Mouse (Mus musculus) heart, embryonic 16.5 days (tissue): ENCODE data around the gene Zc3h12a. TPM values are rescaled to one million over a fixed set of nuclear protein-coding genes. Genes with fewer than 3 reads are reported as not detected.

Experiments
- ATAC-seq: fragments of 200-750 bp; cut with Nextera tagmentation; replicated peaks from 2 replicates; pipeline ENCODE4 v1.8.0; 2017; ENCODE audit warnings: moderate number of reproducible peaks; ENCODE audit not compliant: insufficient read depth, low FRiP score; ENCODE audit errors: extremely low read depth
- H3K27ac ChIP-seq: fragments of 300-500 bp; sonication (generic); 2 replicates; pipeline ENCODE4 v1.5.1; 2014; ENCODE audit warnings: mild to moderate bottlenecking, low read length, control low read depth, moderate library complexity
- H3K27me3 ChIP-seq: fragments of 300-500 bp; sonication (generic); 2 replicates; pipeline ENCODE4 v1.6.1; 2014; ENCODE audit warnings: low read length, mixed read lengths; ENCODE audit not compliant: control insufficient read depth, insufficient read depth
- H3K36me3 ChIP-seq: fragments of 300-500 bp; sonication (generic); 2 replicates; pipeline ENCODE4 v1.6.1; 2014; ENCODE audit not compliant: control insufficient read depth, insufficient read depth
- H3K4me1 ChIP-seq: fragments of 300-500 bp; sonication (generic); 2 replicates; pipeline ENCODE4 v1.6.1; 2014; ENCODE audit warnings: low read length, mixed read lengths; ENCODE audit not compliant: control insufficient read depth, insufficient read depth
- H3K4me2 ChIP-seq: fragments of 300-500 bp; sonication (generic); 2 replicates; pipeline ENCODE4 v1.6.1; 2014; ENCODE audit warnings: low read depth, mild to moderate bottlenecking, control low read depth, low read length
- H3K4me3 ChIP-seq: fragments of 300-500 bp; sonication (generic); 2 replicates; pipeline ENCODE4 v1.5.1; 2014; ENCODE audit warnings: mild to moderate bottlenecking, control low read depth, low read length
- H3K9ac ChIP-seq: fragments of 300-500 bp; sonication (generic); 2 replicates; pipeline ENCODE4 v1.6.1; 2014; ENCODE audit warnings: low read length, control low read depth
- H3K9me3 ChIP-seq: fragments of 300-500 bp; sonication (generic); replicated peaks from 2 replicates; pipeline ENCODE4 v1.6.1; 2016; ENCODE audit warnings: low read length; ENCODE audit not compliant: control insufficient read depth
- WGBS: fragments of 180-500 bp; shearing (Covaris S2); extraction: QIAGEN DNeasy Blood & Tissue Kit; methylation state at CpG from one replicate; pipeline ENCODE4 v1.1.7; 2014; 5-methylcytosine and 5-hydroxymethylcytosine counted together
- polyA plus RNA-seq: library from polyadenylated mRNA; unstranded; fragments of >200 nt; fragmentation: Nextera tagmentation; extraction: Ambion mirVana; gene quantifications from 2 replicates; pipeline ENCODE4 v1.2.1, GENCODE M21; 2015

Zc3h12a gene
- polyA plus RNA-seq, 1 experiment from 2014 or later: 1.6 TPM

DNA sequence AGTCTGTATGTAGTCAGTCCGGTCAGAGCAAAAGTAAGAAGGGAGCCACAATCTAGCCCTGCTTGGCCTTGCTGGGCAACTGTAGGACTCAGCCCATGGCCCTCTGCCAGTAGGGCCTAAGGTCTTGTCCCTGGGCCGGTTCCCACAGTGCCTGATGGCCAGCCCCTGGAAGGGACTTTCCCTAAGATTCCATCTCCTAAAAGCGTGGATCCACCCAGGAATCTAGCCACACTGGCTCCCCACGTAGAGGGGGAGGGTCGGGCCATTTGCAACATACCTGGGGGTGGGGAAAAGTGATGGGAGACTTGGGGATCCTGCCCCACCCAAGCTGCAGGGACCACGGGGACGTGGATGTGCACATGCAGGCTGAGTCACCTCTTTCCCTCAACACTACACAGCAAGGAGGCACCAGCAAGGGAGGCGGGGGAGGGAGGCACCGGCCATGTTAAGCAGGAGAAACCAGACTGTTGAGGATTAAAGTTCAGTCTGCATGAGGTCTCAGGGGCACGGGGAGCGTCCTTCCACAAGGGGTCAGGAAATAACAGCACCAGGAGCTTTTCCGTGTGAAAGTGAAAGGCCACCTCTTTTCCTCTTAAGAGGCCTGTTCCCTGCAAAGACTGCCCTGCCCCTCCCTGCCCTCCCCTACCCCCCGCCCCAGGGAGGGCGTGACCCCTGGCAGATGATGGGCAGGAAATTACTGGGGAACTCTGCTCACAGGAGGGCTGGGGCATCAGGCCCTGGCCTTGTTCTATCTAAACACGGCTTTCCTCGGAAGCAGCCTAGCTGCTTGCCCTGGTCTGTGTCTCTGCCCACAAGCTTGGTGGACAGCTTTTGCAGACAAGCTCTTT is 5.0 kb downstream of the Zc3h12a start:
- WGBS: 28% methylated on average over 16 of the region's 16 CpGs
- H3K9me3 ChIP-seq: no peaks in the 10 kb centered on the region
- no peak overlapping the region for H3K4me3 ChIP-seq
- no peak for ATAC-seq
- H3K27ac ChIP-seq: peak overlapping the region; percentile 68
- H3K9ac ChIP-seq: peak overlapping the region; percentile 39
- peaks cover 13% of the 10 kb centered on the region for H3K36me3 ChIP-seq
- no peaks in the 10 kb centered on the region for H3K27me3 ChIP-seq
- peak overlapping the region; percentile 8 for H3K4me2 ChIP-seq
- H3K4me1 ChIP-seq: peaks cover 28% of the 10 kb centered on the region

DNA sequence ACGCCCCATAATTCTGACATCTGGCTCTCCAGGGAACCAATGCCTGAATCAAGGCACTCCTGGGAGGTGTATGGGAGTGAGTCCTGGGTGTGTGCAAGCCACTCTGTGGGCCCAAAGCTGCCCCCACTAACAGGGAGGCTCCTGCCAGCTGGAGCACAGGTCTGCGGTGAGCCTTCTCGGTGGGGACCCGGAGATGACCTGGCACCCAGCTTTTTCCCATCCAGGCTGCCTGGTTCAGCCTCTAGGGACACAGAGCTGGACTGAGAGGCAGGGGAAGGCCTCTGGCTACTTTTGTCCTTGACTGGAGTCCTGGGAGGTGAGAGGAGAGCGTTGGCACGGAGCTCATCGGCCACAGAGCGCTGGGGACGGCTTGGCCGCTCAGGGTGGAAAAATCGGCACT is 7.9 kb downstream of the Zc3h12a start:
- H3K9me3 ChIP-seq: no peaks in the 10 kb centered on the region
- no peak overlapping the region for H3K4me3 ChIP-seq
- H3K27me3 ChIP-seq: no peaks in the 10 kb centered on the region
- H3K4me1 ChIP-seq: peaks cover 32% of the 10 kb centered on the region
- no peak overlapping the region for H3K27ac ChIP-seq
- H3K9ac ChIP-seq: no peak overlapping the region
- ATAC-seq: no peak
- 83% methylated on average over 11 of the region's 11 CpGs for WGBS
- no peak overlapping the region for H3K4me2 ChIP-seq
- peaks cover 13% of the 10 kb centered on the region for H3K36me3 ChIP-seq

DNA sequence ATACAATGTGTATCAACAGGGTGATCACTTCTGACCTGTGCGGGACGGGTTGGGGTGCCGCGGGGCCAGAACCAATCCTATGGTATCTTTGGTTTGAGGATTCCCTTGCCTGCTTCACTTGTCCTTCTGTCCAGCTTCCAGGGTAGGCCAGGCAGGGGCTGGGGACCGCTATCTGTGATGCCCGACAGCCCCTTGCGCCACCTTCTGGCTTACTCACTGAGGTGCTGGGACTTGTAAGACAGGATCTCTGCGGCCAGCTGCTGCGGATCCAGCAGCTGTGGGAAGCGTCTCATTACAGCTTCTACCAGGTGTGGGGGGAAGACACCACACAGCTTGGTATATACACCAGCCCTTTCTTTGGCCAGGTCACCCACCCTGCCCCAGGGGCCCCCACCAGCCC is 8.6 kb downstream of the Zc3h12a start:
- no peak overlapping the region for H3K4me3 ChIP-seq
- no peaks in the 10 kb centered on the region for H3K9me3 ChIP-seq
- no peak overlapping the region for H3K4me2 ChIP-seq
- no peak for ATAC-seq
- H3K4me1 ChIP-seq: peaks cover 27% of the 10 kb centered on the region
- WGBS: 47% methylated on average over 10 of the region's 10 CpGs
- no peaks in the 10 kb centered on the region for H3K27me3 ChIP-seq
- peaks cover 13% of the 10 kb centered on the region for H3K36me3 ChIP-seq
- H3K9ac ChIP-seq: no peak overlapping the region
- H3K27ac ChIP-seq: no peak overlapping the region

DNA sequence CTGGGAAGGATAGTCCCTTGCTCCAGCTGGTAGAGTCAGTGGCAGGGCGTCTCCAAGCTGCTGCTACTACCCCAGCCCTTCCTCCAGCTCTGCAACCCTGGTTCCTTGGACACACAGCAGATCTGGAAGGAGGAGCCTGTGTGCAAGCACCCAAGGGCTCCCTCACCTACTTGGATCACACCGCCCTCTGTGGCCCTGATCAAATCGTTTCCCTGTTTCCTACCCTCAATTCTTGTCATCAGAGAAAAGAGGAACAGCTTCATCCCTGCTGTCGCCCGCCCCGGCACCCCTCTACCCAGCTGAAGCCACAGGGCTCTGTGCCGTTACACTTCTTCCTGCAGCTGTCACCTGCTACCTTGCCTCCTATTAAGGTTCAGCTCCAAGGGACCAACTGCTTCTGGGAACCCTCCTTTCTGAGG is 9.7 kb downstream of the Zc3h12a start:
- Histone ChIP-seq H3K27ac (peak overlapping the region; percentile 16; the same call in 1 of the 2 replicates), H3K36me3 (peaks cover 13% of the 10 kb centered on the region), H3K9me3 (no peaks in the 10 kb centered on the region), H3K9ac (no peak overlapping the region), H3K27me3 (no peaks in the 10 kb centered on the region), H3K4me3 (no peak overlapping the region), H3K4me1 (peaks cover 19% of the 10 kb centered on the region), H3K4me2 (no peak overlapping the region)
- 67% methylated on average over 7 of the region's 7 CpGs for WGBS
- ATAC-seq: 0 out of 2 replicates have a peak, but pooled peaks have one; percentile 10

DNA sequence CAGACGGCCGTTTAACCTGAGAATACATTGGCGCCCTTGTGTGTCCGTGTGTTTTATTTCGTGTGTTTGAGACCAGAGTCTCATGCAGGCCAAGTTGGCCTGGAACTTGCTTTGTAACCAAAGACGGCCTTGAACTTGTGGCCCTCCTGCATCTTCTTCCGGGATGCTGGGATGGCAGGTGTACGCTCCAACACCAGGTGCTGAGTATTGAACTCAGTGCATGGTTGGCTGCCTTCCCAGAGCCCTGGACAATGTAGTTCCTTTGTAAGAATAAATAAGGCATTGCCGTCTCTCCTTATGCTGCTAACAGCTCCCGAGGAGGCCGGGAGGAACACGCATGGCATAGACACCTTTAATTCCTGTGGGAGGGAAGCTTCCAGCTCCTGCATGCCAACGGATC is 10.7 kb downstream of the Zc3h12a start:
- H3K27me3 ChIP-seq: no peaks in the 10 kb centered on the region
- no peak overlapping the region for H3K4me3 ChIP-seq
- no peak overlapping the region; the same call in 1 of the 2 replicates for H3K27ac ChIP-seq
- no peaks in the 10 kb centered on the region for H3K9me3 ChIP-seq
- peaks cover 14% of the 10 kb centered on the region for H3K4me1 ChIP-seq
- 71% methylated on average over 13 of the region's 13 CpGs for WGBS
- ATAC-seq: no peak
- H3K36me3 ChIP-seq: peaks cover 13% of the 10 kb centered on the region
- H3K4me2 ChIP-seq: no peak overlapping the region
- H3K9ac ChIP-seq: no peak overlapping the region

DNA sequence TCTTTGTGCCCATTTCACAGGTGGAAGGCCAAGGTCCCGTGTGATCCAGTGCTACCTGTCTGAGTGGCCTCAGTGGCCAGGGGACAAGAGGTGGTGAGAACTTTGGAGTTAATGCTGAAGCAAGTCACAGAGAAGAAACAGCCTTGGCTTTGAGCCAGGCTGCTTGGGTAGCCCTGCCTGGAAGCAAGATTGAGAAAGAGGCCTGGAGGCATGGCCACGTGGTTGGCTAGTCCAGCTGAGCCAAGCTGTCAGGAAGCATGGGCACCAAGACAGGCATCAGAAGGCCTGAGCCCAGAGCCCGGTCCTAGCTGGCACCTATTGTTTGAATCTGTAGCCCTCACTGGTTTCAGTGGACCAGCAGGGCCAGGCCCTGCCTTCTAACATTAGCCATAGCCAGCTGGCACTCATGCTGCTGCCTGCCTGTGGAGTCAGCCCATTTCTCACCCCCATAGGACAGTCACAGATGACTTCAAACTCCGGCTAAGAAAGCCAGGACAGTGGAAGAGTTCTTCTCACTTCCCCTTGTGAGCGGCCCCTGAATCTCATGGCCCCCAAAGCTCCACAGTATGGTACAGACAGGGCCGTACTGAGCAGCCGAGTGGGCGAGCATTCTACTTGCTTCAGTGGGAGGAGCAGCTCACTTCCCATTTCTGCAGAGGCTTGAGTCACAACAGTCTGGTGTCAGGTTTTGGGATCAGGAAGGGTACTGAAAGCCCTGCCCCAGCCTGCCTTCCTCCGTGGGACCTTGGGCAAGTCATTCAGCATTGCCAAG is 11.4 kb downstream of the Zc3h12a start:
- Histone ChIP-seq H3K4me2 (no peak overlapping the region), H3K27ac (peak overlapping the region; percentile 48), H3K4me3 (no peak overlapping the region), H3K36me3 (peaks cover 13% of the 10 kb centered on the region), H3K27me3 (no peaks in the 10 kb centered on the region), H3K9ac (peak overlapping the region; percentile 38), H3K9me3 (no peaks in the 10 kb centered on the region), H3K4me1 (peaks cover 14% of the 10 kb centered on the region)
- 57% methylated on average over 9 of the region's 9 CpGs for WGBS
- no peak for ATAC-seq

DNA sequence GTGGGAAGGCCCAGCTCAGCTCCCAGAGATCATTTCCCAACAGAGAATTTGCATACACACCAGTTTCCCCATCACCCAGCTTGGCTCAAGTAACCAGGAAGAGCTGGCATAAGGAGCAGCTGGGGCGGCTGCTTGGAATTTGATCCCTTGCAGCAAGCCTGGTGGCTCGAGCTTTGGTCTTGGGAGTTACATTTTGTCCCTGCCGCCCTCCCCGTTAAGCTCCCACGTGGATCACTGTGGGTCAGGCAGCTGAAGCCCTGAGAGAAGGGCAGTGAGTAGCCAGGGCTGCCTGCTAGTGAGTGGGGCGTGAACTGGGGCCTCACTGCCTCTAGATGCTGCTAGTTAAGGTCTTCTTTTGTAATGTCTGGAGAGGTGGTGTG is 11.9 kb downstream of the Zc3h12a start:
- H3K27ac ChIP-seq: peak overlapping the region; percentile 48
- no peaks in the 10 kb centered on the region for H3K9me3 ChIP-seq
- peak overlapping the region; percentile 9; the same call in 1 of the 2 replicates for H3K9ac ChIP-seq
- H3K4me3 ChIP-seq: no peak overlapping the region
- ATAC-seq: no peak
- peaks cover 14% of the 10 kb centered on the region for H3K4me1 ChIP-seq
- H3K27me3 ChIP-seq: no peaks in the 10 kb centered on the region
- 43% methylated on average over 6 of the region's 6 CpGs for WGBS
- H3K36me3 ChIP-seq: peaks cover 11% of the 10 kb centered on the region
- no peak overlapping the region for H3K4me2 ChIP-seq

DNA sequence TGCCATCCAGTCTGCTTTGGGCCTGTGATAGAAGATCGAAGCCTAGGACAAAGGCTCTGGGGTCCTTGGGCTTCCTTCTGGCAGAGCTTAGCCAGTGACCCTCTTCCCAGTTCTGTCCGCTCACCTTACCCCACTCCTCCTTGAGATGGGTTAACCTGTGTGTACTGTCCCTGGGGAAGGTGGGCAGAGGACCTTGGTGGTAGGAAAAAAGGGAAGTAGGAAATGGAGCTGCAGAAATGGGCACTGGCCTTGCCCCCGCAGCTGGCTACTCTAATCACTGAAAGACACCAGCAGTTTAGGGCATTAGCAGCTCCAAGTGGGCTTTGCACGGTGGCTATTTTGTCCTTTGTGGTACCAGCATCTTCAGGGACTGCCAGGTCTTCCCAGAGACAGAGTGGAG is 12.6 kb downstream of the Zc3h12a start:
- peaks cover 7% of the 10 kb centered on the region for H3K36me3 ChIP-seq

DNA sequence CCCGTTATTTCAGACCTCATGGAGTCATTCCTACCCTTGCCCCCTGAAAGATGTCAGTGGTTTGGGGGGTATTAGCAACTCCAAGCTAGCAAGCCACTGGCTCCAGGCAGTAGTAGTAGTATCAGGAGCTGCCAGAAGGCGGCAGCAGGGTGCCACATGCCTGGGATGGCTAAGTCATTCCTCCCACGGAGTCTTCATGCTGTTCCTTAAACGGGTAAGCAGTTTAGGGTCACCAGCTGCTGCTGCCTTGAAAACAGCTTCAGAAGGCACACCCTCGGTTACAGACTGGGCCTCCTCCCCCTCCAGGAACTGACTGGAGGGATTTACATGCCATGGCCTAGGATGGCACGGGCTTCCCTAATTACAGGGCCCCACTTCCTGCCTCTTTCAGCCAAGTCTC is 13.0 kb downstream of the Zc3h12a start:
- H3K9ac ChIP-seq: peak overlapping the region; percentile 39; the same call in 1 of the 2 replicates
- peaks cover 14% of the 10 kb centered on the region for H3K4me1 ChIP-seq
- 12% methylated on average over 6 of the region's 6 CpGs for WGBS
- peak overlapping the region; percentile 23; the same call in 1 of the 2 replicates for H3K27ac ChIP-seq
- no peak overlapping the region for H3K4me2 ChIP-seq
- no peak for ATAC-seq
- peaks cover 3% of the 10 kb centered on the region for H3K36me3 ChIP-seq
- no peak overlapping the region for H3K4me3 ChIP-seq
- H3K9me3 ChIP-seq: no peaks in the 10 kb centered on the region
- H3K27me3 ChIP-seq: no peaks in the 10 kb centered on the region

More for the DNA sequence above, 12.6 kb downstream of the Zc3h12a start:
- ATAC-seq: no peak
- 70% methylated on average over 4 of the region's 4 CpGs for WGBS
- H3K4me3 ChIP-seq: no peak overlapping the region
- no peaks in the 10 kb centered on the region for H3K9me3 ChIP-seq
- H3K9ac ChIP-seq: peak overlapping the region; percentile 39; the same call in 1 of the 2 replicates
- peaks cover 14% of the 10 kb centered on the region for H3K4me1 ChIP-seq
- peak overlapping the region; percentile 39 for H3K27ac ChIP-seq
- no peaks in the 10 kb centered on the region for H3K27me3 ChIP-seq
- H3K4me2 ChIP-seq: no peak overlapping the region
